Mouse (Mus musculus): ENCODE measurements around the gene Gm20388. TPM values are rescaled to one million over a fixed set of nuclear protein-coding genes. Genes with fewer than 3 reads are reported as not detected.

Gene Gm20388
- polyA plus RNA-seq, 1 experiment from 2014 or later, result not detected

DNA sequence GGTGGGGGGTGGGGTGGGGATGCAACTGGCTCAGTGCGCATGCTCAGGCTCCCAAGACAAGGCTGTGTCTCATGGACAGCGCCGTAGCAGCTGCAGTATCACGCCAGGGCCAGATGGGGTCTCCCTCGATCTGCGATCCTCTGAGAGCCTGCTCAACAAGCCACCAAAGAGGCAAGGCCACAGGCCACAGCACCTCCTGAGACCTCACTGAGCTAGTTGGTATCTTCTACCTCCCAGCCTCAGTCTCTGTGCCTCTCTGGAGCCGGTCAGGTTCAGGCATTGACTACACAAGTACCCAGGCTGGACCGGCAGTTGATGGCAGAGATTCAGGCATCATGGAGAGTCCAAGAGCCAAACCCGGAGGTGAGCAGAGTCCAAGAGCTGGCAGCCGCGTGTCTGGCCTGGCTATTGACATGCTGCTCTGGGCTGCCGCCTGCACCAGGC is 1807.4 kb downstream of the Gm20388 start:
- H3K4me3 ChIP-seq (ENCODE audit: low read length), result no peak overlapping the region
- 29% methylated on average over 12 of the region's 12 CpGs for WGBS
- H3K36me3 ChIP-seq (ENCODE audit: control insufficient read depth, insufficient read depth, low read length), result no peaks in the 10 kb centered on the region
- no peaks in the 10 kb centered on the region for H3K27me3 ChIP-seq (ENCODE audit: control insufficient read depth, insufficient read depth, low read length)
- no peak overlapping the region for H3K9ac ChIP-seq (ENCODE audit: low read depth, low read length)
- H3K4me1 ChIP-seq (ENCODE audit: control insufficient read depth, insufficient read depth, low read length), result no peaks in the 10 kb centered on the region
- no peaks in the 10 kb centered on the region for H3K9me3 ChIP-seq (ENCODE audit: control insufficient read depth, low read length)
- no peak overlapping the region for H3K27ac ChIP-seq (ENCODE audit: low read depth, low read length)
- no peak overlapping the region; the same call in 1 of the 2 replicates for H3K4me2 ChIP-seq (replicated peaks; ENCODE audit: low read depth, low read length)
- peak; percentile 82 for ATAC-seq (ENCODE audit: low FRiP score, low TSS enrichment)

DNA sequence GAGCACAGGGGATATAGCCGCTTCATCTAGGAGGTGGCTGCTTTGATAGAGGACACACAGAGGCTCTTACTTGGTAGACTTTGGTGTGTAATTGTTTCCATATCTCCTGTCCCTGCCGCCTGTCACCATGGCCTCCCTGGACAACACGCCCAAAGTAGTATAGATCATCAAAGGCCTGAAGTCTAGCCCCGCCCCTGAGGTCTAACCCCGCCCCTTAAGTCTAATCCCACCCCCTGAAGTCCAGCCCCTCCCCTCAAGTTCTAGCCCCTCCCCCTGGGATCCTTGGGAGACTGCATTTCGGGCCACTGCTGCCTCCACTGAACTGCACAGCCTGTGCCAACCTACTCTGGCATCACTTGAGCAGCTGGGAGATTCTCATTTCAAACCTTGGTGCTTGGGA is 1808.3 kb downstream of the Gm20388 start:
- Histone ChIP-seq H3K9ac (ENCODE audit: low read depth, low read length) (no peak overlapping the region), H3K9me3 (ENCODE audit: control insufficient read depth, low read length) (no peaks in the 10 kb centered on the region), H3K36me3 (ENCODE audit: control insufficient read depth, insufficient read depth, low read length) (no peaks in the 10 kb centered on the region), H3K4me1 (ENCODE audit: control insufficient read depth, insufficient read depth, low read length) (no peaks in the 10 kb centered on the region), H3K27ac (ENCODE audit: low read depth, low read length) (no peak overlapping the region), H3K27me3 (ENCODE audit: control insufficient read depth, insufficient read depth, low read length) (no peaks in the 10 kb centered on the region), H3K4me3 (ENCODE audit: low read length) (no peak overlapping the region), H3K4me2 (replicated peaks; ENCODE audit: low read depth, low read length) (no peak overlapping the region)
- 50% methylated on average over 6 of the region's 6 CpGs for WGBS
- no peak for ATAC-seq (ENCODE audit: low FRiP score, low TSS enrichment)

DNA sequence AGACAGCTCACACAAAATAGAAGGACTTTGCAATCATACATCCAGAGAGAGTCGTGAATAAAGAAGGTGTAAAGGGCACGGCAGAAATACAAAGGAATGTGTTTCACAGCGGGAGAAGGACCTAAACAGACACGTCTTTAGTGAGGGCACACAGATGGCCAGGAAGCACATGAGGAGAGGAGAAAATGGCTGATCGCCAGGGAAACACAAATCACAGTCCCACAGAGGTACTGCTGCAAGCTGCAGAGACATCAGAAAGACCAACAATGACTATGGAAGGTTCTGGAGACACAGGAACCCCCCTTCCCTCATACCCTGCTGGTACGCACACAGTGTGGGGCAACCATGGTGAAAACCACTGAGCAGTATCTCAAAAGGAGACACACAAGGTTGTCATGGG is 1810.4 kb downstream of the Gm20388 start:
- 56% methylated on average over 6 of the region's 6 CpGs for WGBS

DNA sequence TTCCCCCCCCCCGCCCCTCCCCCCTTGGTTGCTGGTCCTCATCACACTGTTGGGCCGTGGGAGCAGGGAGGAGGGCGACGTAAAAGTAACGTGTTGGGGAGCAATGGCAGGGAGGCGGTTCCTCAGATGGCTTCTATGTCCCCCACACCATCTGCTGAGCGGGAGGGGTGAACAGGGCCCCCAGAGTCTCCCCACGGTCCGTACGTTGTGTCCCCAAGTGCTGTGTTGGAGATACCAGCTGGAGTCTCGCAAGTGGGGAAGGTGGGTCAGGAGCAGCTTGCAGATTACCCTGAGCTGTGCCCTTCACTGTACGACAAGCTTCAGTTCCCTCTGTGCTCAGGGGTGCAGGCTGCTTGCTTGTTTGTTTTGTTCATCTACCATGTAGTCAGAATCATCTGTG is 1813.2 kb downstream of the Gm20388 start:
- Histone ChIP-seq H3K27ac (ENCODE audit: low read depth, low read length) (no peak overlapping the region), H3K27me3 (ENCODE audit: control insufficient read depth, insufficient read depth, low read length) (peaks cover 12% of the 10 kb centered on the region), H3K36me3 (ENCODE audit: control insufficient read depth, insufficient read depth, low read length) (no peaks in the 10 kb centered on the region), H3K4me2 (replicated peaks; ENCODE audit: low read depth, low read length) (no peak overlapping the region), H3K4me1 (ENCODE audit: control insufficient read depth, insufficient read depth, low read length) (no peaks in the 10 kb centered on the region), H3K4me3 (ENCODE audit: low read length) (no peak overlapping the region), H3K9ac (ENCODE audit: low read depth, low read length) (no peak overlapping the region), H3K9me3 (ENCODE audit: control insufficient read depth, low read length) (no peaks in the 10 kb centered on the region; the same call in 1 of the 2 replicates)
- no peak for ATAC-seq (ENCODE audit: low FRiP score, low TSS enrichment)
- WGBS, result 66% methylated on average over 12 of the region's 12 CpGs

More for the DNA sequence above, 1810.4 kb downstream of the Gm20388 start:
- Histone ChIP-seq H3K4me3 (ENCODE audit: low read length) (no peak overlapping the region), H3K36me3 (ENCODE audit: control insufficient read depth, insufficient read depth, low read length) (no peaks in the 10 kb centered on the region), H3K27me3 (ENCODE audit: control insufficient read depth, insufficient read depth, low read length) (no peaks in the 10 kb centered on the region), H3K9ac (ENCODE audit: low read depth, low read length) (no peak overlapping the region), H3K9me3 (ENCODE audit: control insufficient read depth, low read length) (no peaks in the 10 kb centered on the region), H3K27ac (ENCODE audit: low read depth, low read length) (no peak overlapping the region), H3K4me2 (replicated peaks; ENCODE audit: low read depth, low read length) (no peak overlapping the region), H3K4me1 (ENCODE audit: control insufficient read depth, insufficient read depth, low read length) (no peaks in the 10 kb centered on the region)
- ATAC-seq (ENCODE audit: low FRiP score, low TSS enrichment), result no peak

DNA sequence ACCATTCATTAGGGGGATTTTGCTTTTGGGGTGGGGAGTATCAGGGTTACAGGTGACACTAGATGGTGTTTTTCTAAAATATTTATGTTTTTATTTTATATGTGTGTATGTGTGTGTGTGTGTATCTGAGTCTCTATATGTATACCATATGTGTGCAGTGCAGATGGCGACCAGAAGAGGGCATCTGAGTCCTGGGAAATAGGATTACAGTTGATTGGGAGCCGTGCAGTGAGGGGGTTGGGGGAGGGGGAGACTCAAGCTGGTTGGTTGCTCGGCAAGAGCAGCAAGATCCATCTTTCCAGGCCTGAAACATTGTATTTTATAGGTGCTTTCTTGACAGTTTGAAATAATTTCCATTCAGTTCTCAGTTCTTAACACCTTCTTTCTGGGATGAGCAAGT is 1816.5 kb downstream of the Gm20388 start:
- WGBS, result 63% methylated on average over 3 of the region's 3 CpGs

DNA sequence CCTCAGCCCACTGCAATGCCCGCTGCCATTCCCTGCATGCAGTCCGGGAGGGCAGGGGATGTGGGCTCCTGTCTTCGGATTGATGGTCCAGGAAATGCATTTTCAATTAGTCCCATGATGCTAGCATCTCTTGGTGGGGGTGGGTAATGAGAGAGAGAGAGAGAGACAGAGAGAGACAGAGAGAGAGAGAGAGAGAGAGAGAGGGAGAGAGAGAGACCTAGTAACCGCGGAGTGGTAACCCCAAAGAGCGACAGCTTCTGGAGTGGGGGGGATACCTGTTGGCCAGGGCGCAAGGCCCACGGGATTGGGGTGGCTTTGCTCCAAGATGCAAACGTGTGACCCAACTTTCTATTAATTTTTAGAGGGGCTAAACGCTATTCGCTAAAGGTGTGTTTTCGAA is 1818.7 kb downstream of the Gm20388 start, which contains the start of gene Jph3:
Jph3 (plus strand) TSS at position 301 of the 400 bp plus-strand sequence.
- no peaks in the 10 kb centered on the region for H3K36me3 ChIP-seq (ENCODE audit: control insufficient read depth, insufficient read depth, low read length)
- peaks cover 64% of the 10 kb centered on the region for H3K27me3 ChIP-seq (ENCODE audit: control insufficient read depth, insufficient read depth, low read length)
- H3K9ac ChIP-seq (ENCODE audit: low read depth, low read length), result peak within 1 kb of the TSS; percentile 28; the same call in 1 of the 2 replicates
- no peak within 1 kb of the TSS for H3K27ac ChIP-seq (ENCODE audit: low read depth, low read length)
- no peaks in the 10 kb centered on the region; the same call in 1 of the 2 replicates for H3K9me3 ChIP-seq (ENCODE audit: control insufficient read depth, low read length)
- no peak for ATAC-seq (ENCODE audit: low FRiP score, low TSS enrichment)
- peak within 1 kb of the TSS; percentile 89 for H3K4me2 ChIP-seq (replicated peaks; ENCODE audit: low read depth, low read length)
- peaks cover 11% of the 10 kb centered on the region for H3K4me1 ChIP-seq (ENCODE audit: control insufficient read depth, insufficient read depth, low read length)
- peak within 1 kb of the TSS; percentile 50 for H3K4me3 ChIP-seq (ENCODE audit: low read length)
- WGBS, result 11% methylated on average over 12 of the region's 12 CpGs

More for the DNA sequence above, 1816.5 kb downstream of the Gm20388 start:
- Histone ChIP-seq H3K4me1 (ENCODE audit: control insufficient read depth, insufficient read depth, low read length) (peaks cover 11% of the 10 kb centered on the region), H3K9ac (ENCODE audit: low read depth, low read length) (no peak overlapping the region), H3K4me3 (ENCODE audit: low read length) (no peak overlapping the region), H3K36me3 (ENCODE audit: control insufficient read depth, insufficient read depth, low read length) (no peaks in the 10 kb centered on the region), H3K4me2 (replicated peaks; ENCODE audit: low read depth, low read length) (no peak overlapping the region), H3K27ac (ENCODE audit: low read depth, low read length) (no peak overlapping the region), H3K27me3 (ENCODE audit: control insufficient read depth, insufficient read depth, low read length) (peaks cover 46% of the 10 kb centered on the region), H3K9me3 (ENCODE audit: control insufficient read depth, low read length) (no peaks in the 10 kb centered on the region; the same call in 1 of the 2 replicates)
- ATAC-seq (ENCODE audit: low FRiP score, low TSS enrichment), result no peak

DNA sequence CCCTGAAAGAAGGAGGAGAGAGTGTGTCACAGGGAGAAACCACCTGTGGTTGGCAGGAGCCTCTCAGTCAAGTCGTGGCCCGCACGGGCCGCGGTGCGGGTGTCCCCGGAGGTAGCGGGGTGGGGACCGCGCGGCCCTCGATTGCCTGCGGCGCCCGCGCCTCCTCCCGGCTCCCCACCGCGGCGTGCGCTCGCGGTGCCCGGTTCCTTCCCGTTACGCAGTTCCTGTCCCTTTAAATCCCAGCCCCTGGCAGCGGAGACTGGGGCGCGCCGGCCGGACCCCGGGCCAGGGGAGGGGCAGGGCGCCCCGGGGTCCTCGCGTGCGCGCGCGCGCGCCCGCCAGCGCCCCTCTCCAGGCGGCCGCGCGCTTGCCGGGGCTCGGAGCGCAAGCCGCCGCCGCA is 1819.1 kb downstream of the Gm20388 start:
- H3K4me1 ChIP-seq (ENCODE audit: control insufficient read depth, insufficient read depth, low read length), result peaks cover 11% of the 10 kb centered on the region
- H3K9me3 ChIP-seq (ENCODE audit: control insufficient read depth, low read length), result no peaks in the 10 kb centered on the region; the same call in 1 of the 2 replicates
- no peak overlapping the region for H3K27ac ChIP-seq (ENCODE audit: low read depth, low read length)
- no peaks in the 10 kb centered on the region for H3K36me3 ChIP-seq (ENCODE audit: control insufficient read depth, insufficient read depth, low read length)
- ATAC-seq (ENCODE audit: low FRiP score, low TSS enrichment), result no peak
- peaks cover 64% of the 10 kb centered on the region for H3K27me3 ChIP-seq (ENCODE audit: control insufficient read depth, insufficient read depth, low read length)
- H3K9ac ChIP-seq (ENCODE audit: low read depth, low read length), result peak overlapping the region; percentile 28; the same call in 1 of the 2 replicates
- WGBS, result 0% methylated on average over 18 of the region's 54 CpGs
- peak overlapping the region; percentile 50 for H3K4me3 ChIP-seq (ENCODE audit: low read length)
- H3K4me2 ChIP-seq (replicated peaks; ENCODE audit: low read depth, low read length), result peak overlapping the region; percentile 89

DNA sequence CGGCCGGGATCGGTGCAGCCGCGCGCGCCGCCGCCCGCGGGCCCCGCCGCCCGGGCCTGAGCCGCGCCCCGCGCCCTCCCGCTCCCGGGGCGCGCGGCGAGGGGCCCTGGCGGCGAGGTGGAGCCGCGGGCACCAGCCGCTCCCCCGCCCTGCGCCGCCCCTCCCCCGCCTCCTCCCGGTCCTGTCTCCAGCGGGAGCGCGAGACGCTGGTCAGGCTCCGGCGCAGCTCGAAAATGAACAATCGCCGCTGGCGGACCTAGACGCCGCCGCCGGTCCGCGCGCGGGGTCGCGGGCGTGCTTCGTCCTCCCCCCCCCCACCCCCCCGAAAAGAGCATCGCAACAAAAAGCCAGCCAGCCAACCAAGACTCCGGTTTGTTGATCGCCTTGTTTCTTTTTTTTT is 1819.5 kb downstream of the Gm20388 start:
- Histone ChIP-seq H3K9ac (ENCODE audit: low read depth, low read length) (peak overlapping the region; percentile 28; the same call in 1 of the 2 replicates), H3K36me3 (ENCODE audit: control insufficient read depth, insufficient read depth, low read length) (no peaks in the 10 kb centered on the region), H3K4me1 (ENCODE audit: control insufficient read depth, insufficient read depth, low read length) (peaks cover 11% of the 10 kb centered on the region), H3K9me3 (ENCODE audit: control insufficient read depth, low read length) (no peaks in the 10 kb centered on the region; the same call in 1 of the 2 replicates), H3K27me3 (ENCODE audit: control insufficient read depth, insufficient read depth, low read length) (peaks cover 64% of the 10 kb centered on the region), H3K4me3 (ENCODE audit: low read length) (peak overlapping the region; percentile 50), H3K27ac (ENCODE audit: low read depth, low read length) (no peak overlapping the region), H3K4me2 (replicated peaks; ENCODE audit: low read depth, low read length) (peak overlapping the region; percentile 89)
- 0 out of 2 replicates have a peak, but pooled peaks have one; percentile 43 for ATAC-seq (ENCODE audit: low FRiP score, low TSS enrichment)
- under 1% methylated on average over 33 of the region's 60 CpGs for WGBS

DNA sequence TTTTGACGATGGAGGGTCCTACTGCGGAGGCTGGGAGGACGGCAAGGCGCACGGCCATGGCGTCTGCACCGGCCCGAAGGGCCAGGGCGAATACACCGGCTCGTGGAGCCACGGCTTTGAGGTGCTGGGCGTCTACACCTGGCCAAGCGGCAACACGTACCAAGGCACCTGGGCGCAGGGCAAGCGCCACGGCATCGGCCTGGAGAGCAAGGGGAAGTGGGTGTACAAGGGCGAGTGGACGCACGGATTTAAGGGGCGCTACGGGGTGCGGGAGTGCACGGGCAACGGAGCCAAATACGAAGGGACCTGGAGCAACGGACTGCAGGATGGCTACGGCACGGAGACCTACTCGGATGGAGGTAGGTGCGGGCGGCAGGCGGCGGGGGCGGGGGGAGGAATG is 1820.0 kb downstream of the Gm20388 start:
- H3K27ac ChIP-seq (ENCODE audit: low read depth, low read length), result no peak overlapping the region
- peaks cover 11% of the 10 kb centered on the region for H3K4me1 ChIP-seq (ENCODE audit: control insufficient read depth, insufficient read depth, low read length)
- H3K4me3 ChIP-seq (ENCODE audit: low read length), result peak overlapping the region; percentile 50
- under 1% methylated on average over 33 of the region's 37 CpGs for WGBS
- H3K27me3 ChIP-seq (ENCODE audit: control insufficient read depth, insufficient read depth, low read length), result peaks cover 64% of the 10 kb centered on the region
- H3K36me3 ChIP-seq (ENCODE audit: control insufficient read depth, insufficient read depth, low read length), result no peaks in the 10 kb centered on the region
- no peak for ATAC-seq (ENCODE audit: low FRiP score, low TSS enrichment)
- H3K9ac ChIP-seq (ENCODE audit: low read depth, low read length), result no peak overlapping the region
- no peaks in the 10 kb centered on the region; the same call in 1 of the 2 replicates for H3K9me3 ChIP-seq (ENCODE audit: control insufficient read depth, low read length)
- peak overlapping the region; percentile 89 for H3K4me2 ChIP-seq (replicated peaks; ENCODE audit: low read depth, low read length)
